Mouse (Mus musculus) heart, embryonic 10.5 days (tissue): Measurements from ENCODE around the gene Prickle1. TPM values are rescaled to one million over a fixed set of nuclear protein-coding genes. Genes with fewer than 3 reads are reported as not detected.

Source experiments
- DNase-seq: peaks from one replicate; pipeline ENCODE4 v3.0.0-alpha.2; 2017; ENCODE audit warnings: low spot score
- H3K27ac ChIP-seq: fragments of 300-500 bp; sonication (generic); 2 replicates; pipeline ENCODE4 v1.5.1; 2016; ENCODE audit warnings: mild to moderate bottlenecking
- H3K27me3 ChIP-seq: fragments of 300-500 bp; sonication (generic); 2 replicates; pipeline ENCODE4 v1.6.1; 2016; ENCODE audit warnings: mild to moderate bottlenecking; ENCODE audit not compliant: poor library complexity, insufficient read depth, severe bottlenecking
- H3K36me3 ChIP-seq: fragments of 300-500 bp; sonication (generic); 2 replicates; pipeline ENCODE4 v1.6.1; 2016; ENCODE audit warnings: mild to moderate bottlenecking, moderate library complexity
- H3K4me1 ChIP-seq: fragments of 300-500 bp; sonication (generic); 2 replicates; pipeline ENCODE4 v1.6.1; 2016; ENCODE audit warnings: mild to moderate bottlenecking
- H3K4me3 ChIP-seq: fragments of 300-500 bp; sonication (generic); 2 replicates; pipeline ENCODE4 v1.5.1; 2016; ENCODE audit warnings: mild to moderate bottlenecking, moderate library complexity
- H3K9me3 ChIP-seq: fragments of 300-500 bp; sonication (generic); 2 replicates; pipeline ENCODE4 v1.6.1; 2016; ENCODE audit warnings: mild to moderate bottlenecking, moderate library complexity
- WGBS: fragments of 180-500 bp; shearing (Covaris S2); methylation state at CpG from one replicate; pipeline ENCODE4 v1.1.7; 2016; 5-methylcytosine and 5-hydroxymethylcytosine counted together
- polyA plus RNA-seq: library from polyadenylated mRNA; unstranded; fragments of >200 nt; fragmentation: Nextera tagmentation; extraction: Ambion mirVana; gene quantifications from 2 replicates; pipeline ENCODE4 v1.2.1, GENCODE M21; 2016

The Prickle1 gene
- polyA plus RNA-seq, 1 experiment from 2014 or later, result 28.5 TPM

DNA sequence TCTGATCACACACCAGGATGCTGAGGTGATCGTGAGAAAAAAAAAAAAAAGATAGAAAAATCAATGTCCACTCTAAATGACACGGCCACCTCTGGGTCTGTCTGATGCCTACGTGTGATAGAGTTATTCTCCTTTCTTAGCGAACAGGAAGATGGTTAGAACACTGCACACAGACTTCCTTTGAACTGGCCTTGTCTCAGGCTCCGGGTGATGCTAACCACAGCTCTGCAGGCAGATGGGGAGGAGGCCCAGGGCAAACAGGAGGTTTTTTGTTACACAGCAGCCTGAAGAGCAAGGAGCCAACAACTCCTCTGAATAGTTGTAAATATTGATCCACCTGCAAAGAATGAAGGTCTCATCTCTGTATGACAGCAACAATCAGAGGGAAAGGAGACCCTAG lies 32.2 kb downstream of the Prickle1 start:
- H3K4me1 ChIP-seq, result peaks cover 51% of the 10 kb centered on the region
- DNase-seq, result no peak
- H3K27ac ChIP-seq, result peak overlapping the region; percentile 36; the same call in 1 of the 2 replicates
- no peaks in the 10 kb centered on the region for H3K27me3 ChIP-seq
- H3K9me3 ChIP-seq, result no peaks in the 10 kb centered on the region
- 49% methylated on average over 5 of the region's 5 CpGs for WGBS
- peaks cover 9% of the 10 kb centered on the region; the same call in 1 of the 2 replicates for H3K36me3 ChIP-seq
- no peak overlapping the region for H3K4me3 ChIP-seq

DNA sequence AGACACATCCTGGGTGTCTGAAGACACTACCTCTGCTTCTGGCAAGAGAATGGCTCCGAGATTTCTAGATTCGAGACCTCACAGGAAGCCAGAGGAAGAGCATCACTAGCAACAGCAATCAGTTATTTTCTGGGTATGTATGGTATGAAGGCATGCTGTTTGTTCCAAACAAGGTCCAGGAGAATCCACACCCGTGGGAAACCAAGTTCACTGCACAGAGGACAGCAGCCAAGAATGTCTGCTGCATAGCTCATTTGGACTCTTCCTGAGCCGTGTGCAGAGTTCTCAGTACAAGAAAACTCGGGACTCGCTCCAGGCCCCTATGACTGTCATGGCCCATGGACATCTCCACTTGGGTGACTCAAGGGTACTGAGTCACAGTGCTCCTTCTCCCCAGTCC lies 34.2 kb downstream of the Prickle1 start:
- Histone ChIP-seq H3K4me1 (peaks cover 33% of the 10 kb centered on the region), H3K9me3 (no peaks in the 10 kb centered on the region), H3K27me3 (no peaks in the 10 kb centered on the region), H3K27ac (no peak overlapping the region), H3K4me3 (no peak overlapping the region), H3K36me3 (peaks cover 15% of the 10 kb centered on the region; the same call in 1 of the 2 replicates)
- no peak for DNase-seq
- WGBS, result 76% methylated on average over 6 of the region's 6 CpGs

GRCm38 (mm10) chr15:93558421-93558820 lies 37.3 kb downstream of the Prickle1 start:
- peaks cover 10% of the 10 kb centered on the region; the same call in 1 of the 2 replicates for H3K36me3 ChIP-seq
- no peaks in the 10 kb centered on the region for H3K9me3 ChIP-seq
- no peak for DNase-seq
- H3K27me3 ChIP-seq, result no peaks in the 10 kb centered on the region
- H3K4me3 ChIP-seq, result no peak overlapping the region
- WGBS, result 89% methylated on average over 12 of the region's 12 CpGs
- no peak overlapping the region for H3K27ac ChIP-seq
- H3K4me1 ChIP-seq, result peaks cover 42% of the 10 kb centered on the region

DNA sequence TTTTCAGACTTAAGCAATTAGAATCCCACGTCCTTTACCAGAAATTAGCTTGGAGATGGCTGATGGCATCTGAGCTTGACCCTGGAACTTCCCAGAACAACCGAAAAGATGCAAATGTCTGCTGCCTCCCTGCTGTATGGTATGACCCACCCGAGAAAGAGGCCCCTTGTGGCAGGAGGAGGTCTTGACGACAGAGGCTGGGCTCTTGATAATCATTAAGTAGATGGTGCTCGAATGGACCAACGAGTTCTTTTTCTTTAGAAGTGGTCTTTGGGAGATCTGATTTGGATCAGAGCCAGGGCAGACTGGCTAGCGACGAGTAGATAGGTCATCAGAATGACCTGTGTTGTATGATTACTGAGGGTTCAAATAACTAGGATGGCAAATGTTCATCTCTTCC lies 40.0 kb downstream of the Prickle1 start:
- no peaks in the 10 kb centered on the region for H3K9me3 ChIP-seq
- no peak overlapping the region for H3K27ac ChIP-seq
- H3K4me3 ChIP-seq, result no peak overlapping the region
- no peaks in the 10 kb centered on the region for H3K27me3 ChIP-seq
- no peak for DNase-seq
- WGBS, result 55% methylated on average over 8 of the region's 8 CpGs
- peaks cover 10% of the 10 kb centered on the region; the same call in 1 of the 2 replicates for H3K36me3 ChIP-seq
- H3K4me1 ChIP-seq, result peaks cover 38% of the 10 kb centered on the region

- no peaks in the 10 kb centered on the region for H3K27me3 ChIP-seq
- H3K27ac ChIP-seq, result 0 out of 2 replicates have a peak overlapping the region, but pooled peaks have one; percentile 1
- H3K36me3 ChIP-seq, result peaks cover 10% of the 10 kb centered on the region; the same call in 1 of the 2 replicates
- H3K4me3 ChIP-seq, result no peak overlapping the region
- peaks cover 38% of the 10 kb centered on the region for H3K4me1 ChIP-seq
- no peak for DNase-seq
- H3K9me3 ChIP-seq, result no peaks in the 10 kb centered on the region
- WGBS, result 65% methylated on average over 12 of the region's 12 CpGs
These were observed 41.4 kb downstream of the Prickle1 start for GRCm38 (mm10) chr15:93554203-93554851.

GRCm38 (mm10) chr15:93552169-93552568 lies 43.5 kb downstream of the Prickle1 start:
- H3K4me3 ChIP-seq, result 0 out of 2 replicates have a peak overlapping the region, but pooled peaks have one; percentile 24
- peak overlapping the region; percentile 56; the same call in 1 of the 2 replicates for H3K27ac ChIP-seq
- 12% methylated on average over 9 of the region's 9 CpGs for WGBS
- H3K36me3 ChIP-seq, result no peaks in the 10 kb centered on the region
- no peaks in the 10 kb centered on the region for H3K9me3 ChIP-seq
- DNase-seq, result peak; percentile 87
- peaks cover 45% of the 10 kb centered on the region for H3K4me1 ChIP-seq
- H3K27me3 ChIP-seq, result no peaks in the 10 kb centered on the region

DNA sequence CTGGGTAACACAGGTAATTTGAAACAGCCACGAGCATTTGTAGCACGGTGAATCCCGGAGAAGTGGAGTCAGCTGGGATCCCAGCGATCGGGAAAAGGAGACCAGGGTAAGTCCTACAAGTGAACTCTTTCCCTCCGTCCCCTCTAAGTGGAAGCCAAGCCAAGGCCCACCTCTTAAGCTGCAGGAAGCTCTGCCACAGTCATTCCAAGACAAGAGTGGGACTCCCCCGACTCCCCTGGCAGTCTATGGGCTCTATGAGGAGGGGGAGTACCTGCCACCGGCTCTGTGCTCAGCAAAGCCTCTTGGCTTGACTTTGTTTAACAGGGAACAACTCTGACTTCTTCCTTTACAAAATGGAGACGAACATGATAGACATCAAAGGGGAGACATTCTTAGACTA lies 47.4 kb downstream of the Prickle1 start:
- 76% methylated on average over 9 of the region's 9 CpGs for WGBS
- no peaks in the 10 kb centered on the region for H3K9me3 ChIP-seq
- H3K4me1 ChIP-seq, result peaks cover 36% of the 10 kb centered on the region
- H3K4me3 ChIP-seq, result no peak overlapping the region
- H3K27ac ChIP-seq, result no peak overlapping the region
- no peak for DNase-seq
- H3K36me3 ChIP-seq, result no peaks in the 10 kb centered on the region
- no peaks in the 10 kb centered on the region for H3K27me3 ChIP-seq

DNA sequence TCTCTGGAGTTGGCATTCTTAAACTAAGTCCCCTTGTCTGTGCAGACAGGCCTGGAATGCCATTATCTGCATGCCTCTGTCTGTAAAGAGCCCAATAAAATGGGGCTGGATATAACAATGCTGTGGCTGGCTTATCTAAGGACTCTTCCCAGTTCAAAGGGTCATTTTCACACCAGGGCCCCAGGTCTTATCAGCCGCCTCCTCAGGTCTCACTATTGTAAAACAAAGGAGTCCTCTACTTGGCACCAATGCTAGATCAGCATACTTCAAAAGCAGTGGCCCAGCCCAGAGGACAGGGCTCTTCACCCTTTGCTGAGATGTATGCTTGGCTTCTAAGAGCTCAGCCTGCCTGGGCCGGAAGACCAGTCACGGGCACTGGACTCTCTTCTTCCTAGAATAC lies 56.3 kb downstream of the Prickle1 start:
- peaks cover 51% of the 10 kb centered on the region for H3K4me1 ChIP-seq
- H3K9me3 ChIP-seq, result no peaks in the 10 kb centered on the region

GRCm38 (mm10) chr15:93538551-93539205 lies 57.0 kb downstream of the Prickle1 start:
- peak overlapping the region; percentile 63 for H3K27ac ChIP-seq
- no peaks in the 10 kb centered on the region for H3K36me3 ChIP-seq
- H3K4me1 ChIP-seq, result peaks cover 57% of the 10 kb centered on the region
- H3K9me3 ChIP-seq, result no peaks in the 10 kb centered on the region
- H3K27me3 ChIP-seq, result no peaks in the 10 kb centered on the region
- DNase-seq, result no peak
- 62% methylated on average over 21 of the region's 21 CpGs for WGBS
- no peak overlapping the region for H3K4me3 ChIP-seq

More for the DNA sequence above, 56.3 kb downstream of the Prickle1 start:
- Histone ChIP-seq H3K27ac (peak overlapping the region; percentile 43; the same call in 1 of the 2 replicates), H3K36me3 (no peaks in the 10 kb centered on the region), H3K4me3 (peak overlapping the region; percentile 0; the same call in 1 of the 2 replicates), H3K27me3 (no peaks in the 10 kb centered on the region)
- WGBS, result 10% methylated on average over 3 of the region's 3 CpGs
- DNase-seq, result no peak

GRCm38 (mm10) chr15:93537745-93538144 lies 57.9 kb downstream of the Prickle1 start:
- Histone ChIP-seq H3K4me1 (peaks cover 59% of the 10 kb centered on the region), H3K27me3 (no peaks in the 10 kb centered on the region), H3K27ac (peak overlapping the region; percentile 63), H3K9me3 (no peaks in the 10 kb centered on the region), H3K4me3 (no peak overlapping the region), H3K36me3 (no peaks in the 10 kb centered on the region)
- DNase-seq, result no peak
- 65% methylated on average over 7 of the region's 7 CpGs for WGBS

- H3K9me3 ChIP-seq, result no peaks in the 10 kb centered on the region
- H3K36me3 ChIP-seq, result no peaks in the 10 kb centered on the region
- H3K27me3 ChIP-seq, result no peaks in the 10 kb centered on the region
- H3K4me3 ChIP-seq, result no peak overlapping the region
- no peak overlapping the region for H3K27ac ChIP-seq
- WGBS, result 80% methylated on average over 4 of the region's 4 CpGs
- DNase-seq, result no peak
- H3K4me1 ChIP-seq, result peaks cover 67% of the 10 kb centered on the region
These were observed 59.5 kb downstream of the Prickle1 start for GRCm38 (mm10) chr15:93536191-93536590.

DNA sequence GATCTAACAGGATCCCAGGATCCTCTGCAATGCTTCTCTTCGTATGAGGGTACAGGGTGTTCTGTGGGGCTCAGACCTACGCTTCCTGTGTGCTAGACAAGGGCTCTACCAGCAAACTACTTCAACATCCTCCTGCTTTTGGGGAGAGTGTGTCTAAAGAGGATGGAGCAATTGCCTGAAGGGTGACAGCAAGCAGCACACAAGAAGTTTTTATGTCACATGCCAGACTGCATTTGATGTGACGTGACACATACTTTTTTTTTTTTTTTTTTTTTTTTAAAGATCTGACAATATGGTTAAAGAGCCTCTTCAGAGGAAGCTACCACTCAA lies 65.0 kb downstream of the Prickle1 start:
- no peak for DNase-seq
- Histone ChIP-seq H3K4me3 (no peak overlapping the region), H3K36me3 (no peaks in the 10 kb centered on the region), H3K9me3 (no peaks in the 10 kb centered on the region), H3K4me1 (peaks cover 66% of the 10 kb centered on the region), H3K27me3 (no peaks in the 10 kb centered on the region), H3K27ac (peak overlapping the region; percentile 64)
- WGBS, result 58% methylated on average over 3 of the region's 3 CpGs
